Mouse (Mus musculus) C2C12 (cell line): ENCODE results near the gene Tesc.

Experiments used
- CTCF ChIP-seq: IDR thresholded peaks from one replicate; pipeline ENCODE4 v1.5.1; 2011; ENCODE audit not compliant: control insufficient read depth, insufficient read depth, insufficient read length
- MAX ChIP-seq: IDR thresholded peaks from one replicate; pipeline ENCODE4 v1.6.1; 2011; ENCODE audit warnings: mild to moderate bottlenecking, control low read depth
- MYOD1 ChIP-seq: IDR thresholded peaks from one replicate; pipeline ENCODE4 v1.6.1; 2011; ENCODE audit warnings: low read depth; ENCODE audit not compliant: control insufficient read depth, insufficient read length
- USF1 ChIP-seq: IDR thresholded peaks from one replicate; pipeline ENCODE4 v1.6.1; 2011; ENCODE audit warnings: low read depth, mild to moderate bottlenecking, control low read depth, moderate library complexity

GRCm38 (mm10) chr5:118023053-118023452 lies 4.5 kb upstream of the Tesc start:
- TF ChIP-seq CTCF = no peak
- TF ChIP-seq USF1 = no peak
- no peak for TF ChIP-seq MAX
- TF ChIP-seq MYOD1 = no peak
